Comparison of ENCODE assay signal across 42 mouse cellular contexts in the genomic region with DNA sequence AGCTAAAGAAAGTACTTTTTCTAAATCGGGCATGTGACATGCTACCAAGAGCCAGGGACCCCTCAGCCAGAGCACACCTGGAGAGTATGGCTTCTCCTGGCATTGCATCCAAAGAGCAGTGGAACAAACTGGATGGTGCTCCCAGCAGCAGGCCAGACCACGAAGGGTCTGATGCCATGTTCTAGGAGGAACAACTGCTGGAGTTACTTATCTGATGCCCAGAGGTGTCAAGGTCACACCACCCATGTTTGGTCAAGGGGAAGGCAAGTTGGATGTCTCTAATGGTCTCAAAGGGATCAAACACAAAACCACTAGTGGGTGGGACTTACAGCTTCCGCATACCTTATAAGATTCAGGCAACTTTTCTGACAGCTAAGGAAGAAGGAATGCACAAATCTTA. TPM values are rescaled to one million over a fixed set of nuclear protein-coding genes. Genes with fewer than 3 reads are reported as not detected.
"Had no signal": no experiment of that assay in that cellular context is flagged by ENCODE, and none has a peak within 500 bp of the region (broad histone marks: within the 10 kb centered on the region; RNA-seq: fewer than 3 reads in every experiment).

No protein-coding gene starts in this region.

- DNase-seq: gastrocnemius, postnatal 14 days; gastrocnemius, postnatal 36 days; heart, adult 11 months; heart, adult 2 months; heart, postnatal 14 days; heart, postnatal 36 days; kidney, adult 11 months; kidney, adult 2 months; kidney, adult 9 months; kidney, postnatal 14 days; kidney, postnatal 36 days; layer of hippocampus, adult 9-11 months; layer of hippocampus, postnatal 36 days; left cerebral cortex, postnatal 4 days had no signal

- ATAC-seq: hindbrain, postnatal 0 days; intestine, embryonic 16.5 days; liver, embryonic 12.5 days had no signal

- H3K27me3 ChIP-seq: heart, embryonic 15.5 days; hindbrain, embryonic 15.5 days; kidney, embryonic 15.5 days; limb, embryonic 13.5 days; limb, embryonic 15.5 days; liver, embryonic 12.5 days had no signal

- H3K4me1 ChIP-seq: kidney, embryonic 15.5 days; limb, embryonic 13.5 days; limb, embryonic 15.5 days; liver, embryonic 12.5 days had no signal

- H3K9ac ChIP-seq: heart, embryonic 13.5 days; heart, embryonic 15.5 days; hindbrain, embryonic 15.5 days; kidney, embryonic 15.5 days; limb, embryonic 13.5 days; limb, embryonic 15.5 days; liver, embryonic 12.5 days; liver, embryonic 14.5 days had no signal

- H3K4me2 ChIP-seq: heart, embryonic 11.5 days; heart, embryonic 13.5 days; heart, embryonic 15.5 days; hindbrain, embryonic 15.5 days; kidney, embryonic 15.5 days; limb, embryonic 13.5 days; limb, embryonic 15.5 days; liver, embryonic 12.5 days had no signal

- H3K4me3 ChIP-seq: heart, adult 2 months; heart, embryonic 13.5 days; heart, embryonic 15.5 days; hindbrain, embryonic 15.5 days; kidney, embryonic 15.5 days; limb, embryonic 13.5 days; limb, embryonic 15.5 days; liver, embryonic 12.5 days had no signal

- H3K36me3 ChIP-seq: heart, embryonic 13.5 days; heart, embryonic 15.5 days; hindbrain, embryonic 15.5 days; kidney, embryonic 15.5 days; limb, embryonic 13.5 days; limb, embryonic 15.5 days; liver, embryonic 12.5 days had no signal

- H3K9me3 ChIP-seq: heart, embryonic 13.5 days; heart, embryonic 15.5 days; hindbrain, embryonic 15.5 days; kidney, embryonic 15.5 days; limb, embryonic 13.5 days; limb, embryonic 15.5 days; liver, embryonic 12.5 days had no signal

- H3K27ac ChIP-seq: heart, adult 2 months; heart, embryonic 13.5 days; heart, embryonic 15.5 days; hindbrain, postnatal 0 days; kidney, embryonic 15.5 days; kidney, postnatal 0 days; limb, embryonic 13.5 days; limb, embryonic 15.5 days; liver, embryonic 12.5 days; liver, embryonic 14.5 days had no signal

RNA-seq across cellular contexts. Expression of gene Gja8, which starts 53.2 kb away (rescaled TPM):
- total RNA-seq: gastrocnemius, adult 18-20 months; gastrocnemius, adult 8-10 months; gastrocnemius, postnatal 14 days; gastrocnemius, postnatal 36 days; heart, adult 2 months; heart, postnatal 14 days; heart, postnatal 36 days; hematopoietic stem cell, adult 5-6 weeks; hindbrain, postnatal 0 days; layer of hippocampus, adult 18-20 months; layer of hippocampus, adult 8-10 months; layer of hippocampus, postnatal 14 days; layer of hippocampus, postnatal 36 days; left cerebral cortex, adult 18-20 months; left cerebral cortex, adult 8-10 months; left cerebral cortex, postnatal 10 days; left cerebral cortex, postnatal 25 days; left cerebral cortex, postnatal 4 days; liver, adult 2 months had no signal
- polyA plus RNA-seq: gonadal fat pad, adult 2 months; heart, adult 2 months; heart, embryonic 11.5 days; heart, embryonic 13.5 days; heart, embryonic 15.5 days; heart, postnatal 0 days; hindbrain, embryonic 15.5 days; intestine, embryonic 14.5 days; kidney, adult 2 months; large intestine, adult 2 months; limb, embryonic 11.5 days; limb, embryonic 15.5 days; liver, adult 2 months; liver, embryonic 12.5 days; liver, embryonic 14.5 days had no signal
